Mouse (Mus musculus) frontal cortex, postnatal 36 days (tissue): Measurements from ENCODE around the gene Ano2.
A peak's percentile ranks its signal among the peaks of the same experiment; 100 is the strongest.

Source experiments
- DNase-seq, 2 experiments: peaks; one replicate each; pipeline ENCODE4 v3.0.0; 2022; ENCODE audit warnings: low spot score in 2 of 2

Ano2 gene

GRCm38 (mm10) chr6:125894340-125894739 lies 204.1 kb downstream of the Ano2 start:
- no peak for DNase-seq

GRCm38 (mm10) chr6:125914446-125914845 lies 224.2 kb downstream of the Ano2 start:
- DNase-seq: no peak

GRCm38 (mm10) chr6:125922746-125923145 lies 232.5 kb downstream of the Ano2 start:
- peak in 1 of 2 experiments; percentile 1 for DNase-seq

GRCm38 (mm10) chr6:125924979-125925378 lies 234.8 kb downstream of the Ano2 start:
- no peak for DNase-seq

- DNase-seq: no peak
These were observed 235.6 kb downstream of the Ano2 start for GRCm38 (mm10) chr6:125925861-125926260.

- DNase-seq: no peak
These were observed 241.7 kb downstream of the Ano2 start for GRCm38 (mm10) chr6:125931926-125932325.

GRCm38 (mm10) chr6:125954965-125955364 lies 264.7 kb downstream of the Ano2 start:
- peak; percentile 14 to 43 for DNase-seq

- no peak for DNase-seq
These were observed 283.3 kb downstream of the Ano2 start for GRCm38 (mm10) chr6:125973551-125973950.

GRCm38 (mm10) chr6:125975788-125976465 lies 285.7 kb downstream of the Ano2 start:
- DNase-seq: no peak

- no peak for DNase-seq
These were observed 289.4 kb downstream of the Ano2 start for GRCm38 (mm10) chr6:125979601-125980000.

- DNase-seq: no peak
These were observed 293.8 kb downstream of the Ano2 start for GRCm38 (mm10) chr6:125984050-125984449.

- no peak for DNase-seq
These were observed 302.5 kb downstream of the Ano2 start for GRCm38 (mm10) chr6:125992731-125993130.

GRCm38 (mm10) chr6:126001797-126002196 lies 311.6 kb downstream of the Ano2 start:
- no peak for DNase-seq

- no peak for DNase-seq
These were observed 313.0 kb downstream of the Ano2 start for GRCm38 (mm10) chr6:126003002-126003742.

GRCm38 (mm10) chr6:126006647-126007046 lies 316.4 kb downstream of the Ano2 start:
- DNase-seq: no peak

- DNase-seq: no peak
These were observed 318.9 kb downstream of the Ano2 start for GRCm38 (mm10) chr6:126009083-126009482.

- no peak for DNase-seq
These were observed 326.8 kb downstream of the Ano2 start for GRCm38 (mm10) chr6:126016991-126017390.

- DNase-seq: no peak
These were observed 328.2 kb downstream of the Ano2 start for GRCm38 (mm10) chr6:126018411-126018810.

GRCm38 (mm10) chr6:126033693-126034402 lies 343.6 kb downstream of the Ano2 start:
- DNase-seq: no peak

- no peak for DNase-seq
These were observed 344.1 kb downstream of the Ano2 start for GRCm38 (mm10) chr6:126034403-126034724.

GRCm38 (mm10) chr6:126034728-126035127 lies 344.5 kb downstream of the Ano2 start:
- peak in 1 of 2 experiments; percentile 2 for DNase-seq

- no peak for DNase-seq
These were observed 345.4 kb downstream of the Ano2 start for GRCm38 (mm10) chr6:126035621-126036020.

- peak in 1 of 2 experiments; percentile 2 for DNase-seq
These were observed 355.7 kb downstream of the Ano2 start for GRCm38 (mm10) chr6:126045931-126046330.
